Mouse (Mus musculus) adrenal gland, adult 2 months (tissue): ENCODE measurements around the gene Lix1. TPM values are rescaled to one million over a fixed set of nuclear protein-coding genes. Genes with fewer than 3 reads are reported as not detected.
"Not testable (repeated sequence)": the region's sequence is repeated elsewhere in the genome, so short reads cannot be mapped to it uniquely, and the experiment has no call there.

ENCODE experiments used
- DNase-seq: peaks from one replicate; pipeline ENCODE4 v3.0.0; 2021
- polyA plus RNA-seq: library from polyadenylated mRNA; depleted of rRNA; stranded (reverse); fragments of >200 nt; gene quantifications from 2 replicates; pipeline ENCODE4 v1.2.3, GENCODE M21; 2012
- total RNA-seq, 2 experiments: library from RNA; stranded (reverse); gene quantifications; 2 replicates each; pipeline ENCODE4 v1.2.3; 2021

The Lix1 gene
- total and polyA plus RNA-seq, 3 experiments = 0.36 to 10.8 (median 6.9) TPM

DNA sequence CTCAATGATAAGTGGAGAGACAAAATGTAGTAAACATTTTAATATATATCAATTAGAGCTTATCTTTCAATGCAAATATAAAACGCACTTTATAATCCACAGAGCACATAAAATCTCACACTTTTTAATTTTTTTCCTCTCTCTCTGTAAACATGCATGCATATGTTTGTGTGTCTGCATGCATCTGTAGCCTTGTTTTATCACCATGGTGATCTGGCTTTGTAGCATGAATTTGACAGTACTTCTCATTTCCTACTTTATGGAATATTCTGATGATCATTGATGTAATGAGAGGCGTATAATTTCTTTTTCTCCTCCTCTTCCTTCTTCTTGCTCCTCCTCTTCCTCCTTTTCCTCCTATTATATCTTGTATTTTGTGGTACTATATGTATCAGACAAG lies 9.7 kb downstream of the Lix1 start:
- DNase-seq = no peak

DNA sequence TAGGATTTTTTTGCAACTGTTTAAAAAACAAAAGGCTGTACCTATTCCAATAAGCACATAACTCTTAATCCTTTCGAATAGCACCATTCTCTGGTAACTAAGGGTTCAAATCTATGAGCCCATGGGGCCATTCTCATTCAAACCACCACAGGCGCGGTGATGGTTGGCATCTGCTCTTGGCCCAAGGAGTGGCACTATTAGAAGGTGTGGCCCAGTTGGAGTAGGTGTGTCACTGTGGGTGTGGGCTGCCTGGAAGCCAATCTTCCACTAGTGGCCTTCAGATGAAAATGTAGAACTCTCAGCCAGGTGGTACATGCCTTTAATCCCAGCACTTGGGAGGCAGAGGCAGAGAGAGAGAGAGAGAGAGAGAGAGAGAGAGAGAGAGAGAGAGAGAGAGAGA lies 11.7 kb downstream of the Lix1 start:
- no peak for DNase-seq

DNA sequence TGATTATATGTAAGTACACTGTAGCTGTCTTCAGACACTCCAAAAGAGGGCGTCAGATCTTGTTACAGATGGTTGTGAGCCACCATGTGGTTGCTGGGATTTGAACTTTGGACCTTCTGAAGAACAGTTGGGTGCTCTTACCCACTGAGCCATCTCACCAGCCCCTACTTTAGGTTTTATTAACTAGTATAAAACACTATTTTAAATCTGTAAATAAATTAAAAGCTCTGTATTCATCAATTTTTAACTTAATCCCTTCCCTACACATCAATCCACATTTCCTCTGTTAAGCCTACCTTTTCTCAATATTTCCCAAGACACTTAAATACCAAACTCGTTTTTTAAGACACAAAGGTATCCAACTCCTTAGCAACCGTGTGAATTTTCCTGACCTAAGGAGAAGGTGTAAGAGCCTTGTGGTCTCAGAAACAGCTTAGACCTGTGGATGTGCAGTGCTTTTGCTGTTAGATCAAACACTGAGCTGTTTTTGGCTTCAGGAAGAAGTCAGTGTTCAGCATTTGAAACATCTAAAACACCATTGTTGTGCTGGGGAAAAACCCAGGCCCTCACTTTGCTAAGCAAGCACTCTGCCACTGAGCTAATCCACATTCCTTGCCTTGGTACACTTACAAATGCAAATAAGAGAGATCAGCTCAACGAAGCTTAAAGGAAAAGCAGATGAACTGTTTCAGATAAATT lies 22.3 kb downstream of the Lix1 start:
- no peak for DNase-seq

DNA sequence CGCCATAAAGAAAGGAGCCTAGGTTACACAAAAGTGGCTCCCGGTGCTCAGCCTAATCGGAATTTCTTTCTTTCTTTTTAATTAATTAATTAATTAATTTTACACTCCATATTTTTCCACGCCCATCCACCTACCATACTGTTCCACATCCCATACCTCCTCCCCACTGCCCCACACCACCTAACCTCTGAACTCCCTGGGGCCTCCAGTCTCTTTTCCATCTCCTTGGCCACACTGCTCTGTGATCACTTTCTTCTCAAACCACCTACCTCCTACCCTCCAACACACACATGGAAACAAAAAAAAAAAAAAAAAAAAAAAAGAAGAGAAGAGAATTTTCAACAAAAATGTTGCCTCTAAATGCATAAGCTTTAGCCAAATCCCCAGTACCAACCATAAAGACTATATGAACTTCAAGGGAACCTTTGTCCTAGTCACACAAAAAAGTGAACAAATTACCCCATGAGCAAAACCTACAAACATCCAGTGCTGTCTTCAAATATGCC lies 22.9 kb downstream of the Lix1 start:
- DNase-seq = no peak

DNA sequence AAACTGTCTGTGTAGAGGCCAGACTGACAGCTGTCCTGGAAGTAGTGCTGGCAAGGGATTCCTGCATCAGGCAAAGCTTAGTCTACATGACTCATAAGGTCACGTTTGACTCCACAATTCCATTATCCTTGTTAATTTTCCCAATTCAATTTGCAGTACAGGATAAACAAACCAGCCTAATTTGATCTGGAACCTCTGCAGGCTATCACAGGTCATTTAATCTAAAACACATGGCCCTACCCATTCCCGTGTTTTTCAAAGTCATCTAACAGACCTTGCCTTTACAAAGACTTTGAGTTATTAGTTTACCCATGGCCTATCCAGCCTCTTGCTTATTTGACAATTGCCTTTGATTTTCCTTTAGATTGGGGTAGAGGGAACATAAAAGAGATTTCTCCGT lies 23.4 kb downstream of the Lix1 start:
- no peak for DNase-seq

DNA sequence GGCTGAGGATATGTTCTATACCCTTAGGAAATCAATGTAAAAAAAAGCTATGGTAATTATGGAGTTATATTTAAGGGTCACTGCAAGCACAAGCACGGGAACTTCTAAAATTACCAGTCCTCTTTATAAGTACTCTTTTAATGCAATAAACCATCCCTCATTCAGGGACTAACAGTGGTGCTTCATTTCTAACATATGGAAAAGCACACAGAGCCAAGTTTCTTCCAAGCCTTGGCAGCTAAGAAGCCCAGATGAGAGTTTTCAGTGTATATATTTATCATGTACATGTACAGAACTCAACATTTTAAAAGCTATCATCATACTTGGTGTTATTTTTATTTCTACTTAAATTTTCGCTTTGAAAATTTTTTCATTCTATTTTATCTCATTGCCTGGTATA lies 26.4 kb downstream of the Lix1 start:
- DNase-seq = no peak

DNA sequence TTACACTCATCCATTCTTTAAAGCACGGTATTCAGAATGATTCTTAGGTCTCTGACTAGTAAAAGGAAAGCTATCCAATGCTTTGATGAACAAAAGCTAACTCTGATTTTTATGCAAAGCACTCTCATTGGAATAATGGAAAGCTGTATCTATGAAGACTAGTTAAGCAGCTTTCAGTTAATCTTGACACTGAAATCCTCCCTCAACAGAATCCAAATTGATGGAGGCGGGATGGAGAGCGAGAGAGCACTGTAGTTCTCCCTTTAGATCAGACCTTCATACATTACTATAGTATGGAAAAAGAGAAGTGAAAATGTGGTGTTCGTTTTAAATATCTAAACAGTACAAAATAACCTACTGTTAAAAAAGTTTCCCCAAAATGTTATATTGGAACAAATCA lies 31.2 kb downstream of the Lix1 start:
- no peak for DNase-seq

DNA sequence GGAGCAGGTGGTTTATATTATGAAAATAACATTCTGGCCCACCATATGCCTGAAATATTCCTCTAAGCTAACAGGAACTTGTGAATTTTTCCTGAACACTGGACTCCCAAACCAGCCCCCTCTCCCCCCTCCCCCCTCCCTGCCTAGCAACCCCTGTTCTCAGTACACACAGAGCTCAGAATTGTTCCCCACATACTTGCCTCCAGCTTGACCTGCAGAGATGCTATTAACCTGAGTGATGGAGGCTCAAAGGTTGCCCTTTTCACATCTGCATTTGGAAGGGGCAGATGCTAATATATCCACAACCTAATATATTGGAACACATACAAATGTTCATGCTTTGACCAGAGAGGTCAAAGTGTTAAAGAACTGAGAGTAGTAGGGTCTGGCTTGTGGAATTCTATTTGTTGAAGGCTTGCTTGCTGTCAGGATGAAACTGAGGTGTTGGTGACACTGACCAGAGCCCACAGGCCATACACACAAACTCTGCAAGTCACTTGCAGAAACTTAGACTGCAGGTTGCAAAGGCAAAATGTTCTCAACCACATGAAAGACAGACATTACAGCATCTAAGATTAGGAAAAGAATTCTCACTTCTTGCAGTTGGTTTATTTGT lies 36.2 kb downstream of the Lix1 start:
- no peak for DNase-seq

DNA sequence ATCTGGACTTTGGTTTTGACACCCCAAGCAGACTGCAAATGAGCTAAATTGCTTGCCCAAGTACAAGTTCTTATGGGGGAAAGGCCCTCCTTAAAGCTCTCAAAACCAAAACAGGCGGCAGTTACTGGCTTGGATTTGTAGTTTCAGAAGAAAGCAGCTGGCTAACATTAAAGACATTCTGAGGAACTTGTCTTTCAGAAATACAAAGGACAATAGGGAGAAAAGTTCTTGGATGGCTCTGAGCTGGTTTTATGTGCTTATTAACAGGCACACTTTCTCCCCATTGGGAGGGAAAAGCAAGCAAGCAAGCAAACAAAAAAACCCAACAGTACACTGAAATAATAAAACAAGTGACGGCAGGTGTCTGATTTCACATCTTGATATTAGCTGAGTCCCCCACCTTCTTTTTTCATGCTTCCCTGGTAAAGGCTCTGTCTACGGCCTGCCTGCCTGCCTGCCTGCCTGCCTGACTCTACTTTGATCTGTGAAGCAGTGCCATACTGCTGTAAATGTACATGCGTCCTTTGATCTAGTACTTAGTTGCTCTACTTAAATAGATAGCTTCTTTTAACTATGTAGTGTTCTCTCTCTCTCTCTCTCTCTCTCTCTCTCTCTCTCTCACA lies 39.5 kb downstream of the Lix1 start:
- DNase-seq = no peak

DNA sequence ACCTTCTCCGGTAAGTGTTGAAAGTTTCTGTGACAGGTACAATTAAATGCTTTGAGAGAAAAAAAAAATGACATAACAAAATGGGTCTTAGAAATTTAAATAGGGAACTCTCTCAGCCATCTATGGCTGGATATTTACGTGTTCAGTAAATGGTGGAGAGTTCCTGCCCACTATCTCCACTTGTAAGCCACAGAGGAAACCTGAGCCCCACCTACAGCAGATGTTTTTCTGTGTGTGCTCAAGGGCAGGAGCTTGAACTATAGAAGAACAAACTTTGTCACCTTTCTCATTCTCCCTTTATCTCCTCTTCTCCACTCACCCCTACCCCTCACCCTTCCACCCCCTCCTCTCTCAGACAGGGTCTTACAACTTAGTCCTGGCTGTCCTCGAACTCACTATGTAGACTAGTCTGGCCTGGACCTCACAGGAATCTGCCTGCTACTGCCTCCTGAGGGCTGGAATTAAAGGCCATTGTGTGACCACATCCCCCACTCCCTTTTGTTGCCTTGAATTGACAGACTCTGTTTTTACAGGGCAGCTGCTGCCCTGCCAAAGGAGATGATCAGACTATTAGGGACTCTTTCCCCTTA lies 41.9 kb downstream of the Lix1 start:
- DNase-seq = no peak

DNA sequence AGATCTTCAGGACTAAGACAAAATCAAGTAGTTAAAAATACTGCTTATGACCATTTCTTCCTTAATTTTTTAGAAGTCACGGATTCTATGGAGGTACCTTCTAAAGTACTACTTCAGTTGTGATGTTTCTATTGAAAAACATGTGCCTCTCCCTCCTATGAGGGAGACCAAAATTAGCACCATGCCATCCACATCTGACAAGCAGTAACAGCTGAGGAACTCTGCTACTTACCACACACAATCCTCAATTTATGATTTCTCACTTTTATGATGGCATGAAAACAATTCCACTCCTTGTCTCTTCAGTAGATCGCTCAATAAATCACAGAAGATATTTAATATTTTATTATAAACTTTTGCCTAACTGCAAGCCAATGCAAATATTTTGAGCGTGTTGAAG lies 44.2 kb downstream of the Lix1 start:
- DNase-seq = no peak

DNA sequence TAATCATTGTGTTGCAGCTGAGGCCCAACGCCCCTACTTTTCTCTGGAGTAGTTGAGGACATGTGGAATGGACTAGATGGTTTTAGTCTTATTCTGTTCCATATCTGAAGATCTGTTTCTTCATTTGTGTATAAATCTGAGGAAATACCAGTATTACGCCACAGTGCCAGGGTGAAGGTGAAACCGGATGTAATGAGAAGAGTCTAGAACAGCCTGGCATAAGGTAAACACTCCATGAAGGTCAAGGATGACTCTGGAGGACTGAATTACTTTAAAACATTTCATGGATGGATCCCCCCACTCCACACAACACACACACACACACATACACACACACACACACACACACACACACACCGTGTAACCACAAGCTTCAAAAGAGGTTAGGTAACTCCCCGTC lies 45.3 kb downstream of the Lix1 start:
- no peak for DNase-seq

DNA sequence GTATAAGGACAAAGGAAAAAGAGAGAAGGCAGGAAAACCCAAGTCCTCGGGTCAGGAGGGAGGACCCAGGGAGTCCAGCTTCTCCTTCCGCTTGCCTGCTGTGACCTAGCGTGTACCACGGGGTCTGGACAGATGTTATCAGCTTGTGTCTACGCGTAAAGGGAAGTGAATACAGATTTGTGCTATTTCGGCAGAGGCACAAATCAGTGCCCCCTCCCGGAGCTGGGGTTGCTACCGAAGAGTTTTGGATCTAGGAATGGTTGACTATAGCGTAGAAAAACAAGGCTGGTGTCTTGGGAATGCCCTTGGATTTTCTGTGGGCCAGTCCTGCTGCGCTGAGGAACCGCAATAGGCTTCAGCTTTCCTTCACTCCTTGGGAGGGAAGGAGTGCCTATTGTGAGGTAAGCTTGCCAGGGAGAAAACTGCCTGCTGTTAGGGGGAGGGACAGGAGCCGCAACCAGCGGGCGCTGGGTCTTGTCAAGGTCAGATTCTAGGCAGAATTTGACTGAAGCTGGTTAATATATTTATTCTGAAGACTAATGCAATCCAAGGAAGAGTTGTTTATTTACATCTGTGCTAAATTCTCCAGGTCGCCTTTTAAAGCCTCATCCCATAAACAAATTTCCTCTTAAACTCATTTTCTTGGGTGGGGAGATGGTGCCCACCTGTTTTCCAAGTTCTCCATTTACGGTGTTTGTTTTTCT lies 46.4 kb downstream of the Lix1 start:
- DNase-seq = peak; percentile 63

DNA sequence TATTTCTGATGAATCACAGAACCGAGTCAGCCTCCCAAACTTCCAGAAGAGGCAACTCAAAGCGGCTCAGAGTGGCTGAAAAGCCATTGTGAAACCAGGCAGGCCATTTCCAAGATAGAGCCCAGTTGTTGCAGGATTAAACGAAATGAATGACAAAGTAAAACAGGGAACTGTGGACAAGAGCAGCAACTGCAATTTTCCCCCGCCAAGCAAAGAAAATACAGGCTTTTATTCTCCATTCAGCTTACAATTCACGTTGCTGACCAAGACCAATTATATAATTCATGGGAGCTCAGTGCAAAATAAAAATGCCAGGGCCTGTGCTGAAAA lies 46.9 kb downstream of the Lix1 start:
- DNase-seq = peak; percentile 43

DNA sequence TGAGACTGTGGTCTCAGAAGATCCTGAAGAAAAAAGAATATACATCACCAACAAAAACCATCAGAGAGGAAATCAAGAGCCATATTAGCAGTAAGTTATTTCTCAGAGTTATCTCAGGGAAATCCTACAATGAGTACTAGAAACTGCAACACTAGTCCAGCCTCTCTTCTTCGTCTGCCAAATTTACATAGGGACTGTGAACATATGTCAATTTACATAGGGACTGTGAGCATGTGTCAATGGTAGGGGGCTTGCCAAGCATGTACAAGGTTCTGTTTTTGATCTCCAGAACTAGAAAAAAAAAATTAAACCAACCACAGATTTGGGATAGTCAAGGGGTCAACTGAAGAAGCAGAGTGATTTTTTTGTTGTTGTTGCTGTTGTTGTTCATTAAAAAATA lies 48.6 kb downstream of the Lix1 start:
- DNase-seq = no peak

DNA sequence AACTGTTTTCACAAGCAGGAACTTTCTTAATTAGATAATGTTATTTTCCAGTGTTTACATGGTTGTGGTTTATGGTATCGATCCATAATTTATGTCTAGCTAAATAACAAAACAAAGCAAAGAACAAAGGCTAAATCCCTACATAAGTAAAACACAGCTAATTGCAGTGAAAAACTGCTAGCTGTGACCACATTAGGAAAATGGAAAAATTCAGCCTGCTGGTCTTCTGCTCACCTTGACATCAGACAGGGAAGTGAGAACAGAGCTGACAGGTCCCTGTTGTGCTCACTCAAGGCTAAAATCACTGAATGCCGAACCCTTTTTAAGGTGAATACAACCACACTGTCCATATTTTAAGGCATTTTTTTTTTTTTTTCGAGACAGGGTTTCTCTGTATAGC lies 50.1 kb downstream of the Lix1 start:
- no peak for DNase-seq

DNA sequence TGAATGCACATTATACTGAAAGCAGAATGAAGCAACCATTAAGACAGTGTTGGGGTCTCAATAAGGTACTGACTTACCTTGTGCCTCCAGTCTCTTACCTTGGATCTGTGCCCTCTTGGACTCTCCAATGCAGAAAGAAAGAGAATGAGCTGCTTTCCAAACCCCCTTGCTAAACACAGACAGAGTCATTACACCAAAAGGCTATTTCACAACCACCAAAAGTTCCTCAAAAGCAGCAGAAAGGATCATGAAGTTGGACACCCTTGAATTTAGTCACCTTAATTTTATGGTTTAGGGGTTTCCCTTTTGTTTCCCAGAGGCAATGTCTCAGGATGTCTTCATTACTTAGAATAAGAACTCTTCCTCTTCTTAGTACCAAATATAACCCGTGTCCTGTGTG lies 52.1 kb downstream of the Lix1 start:
- DNase-seq = no peak

DNA sequence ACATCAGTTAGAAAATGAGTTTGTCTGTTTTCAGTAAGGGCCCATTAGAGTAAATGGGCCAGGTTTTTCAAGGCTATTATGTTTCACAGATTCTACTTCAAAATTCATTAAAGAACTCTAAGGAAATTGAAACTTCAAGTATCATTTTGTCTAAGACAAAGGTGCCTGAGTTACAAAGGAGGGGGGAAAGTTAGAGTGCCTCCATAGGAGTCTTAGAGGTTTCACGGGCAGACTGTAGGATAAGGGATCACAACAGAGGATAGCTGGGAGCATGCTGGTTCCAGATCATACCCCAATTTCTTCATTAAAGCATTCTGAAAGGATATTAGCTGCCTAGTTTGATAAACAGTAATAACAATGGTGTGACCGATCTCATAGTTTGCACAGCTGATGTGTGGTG lies 83.3 kb downstream of the Lix1 start:
- DNase-seq = no peak

DNA sequence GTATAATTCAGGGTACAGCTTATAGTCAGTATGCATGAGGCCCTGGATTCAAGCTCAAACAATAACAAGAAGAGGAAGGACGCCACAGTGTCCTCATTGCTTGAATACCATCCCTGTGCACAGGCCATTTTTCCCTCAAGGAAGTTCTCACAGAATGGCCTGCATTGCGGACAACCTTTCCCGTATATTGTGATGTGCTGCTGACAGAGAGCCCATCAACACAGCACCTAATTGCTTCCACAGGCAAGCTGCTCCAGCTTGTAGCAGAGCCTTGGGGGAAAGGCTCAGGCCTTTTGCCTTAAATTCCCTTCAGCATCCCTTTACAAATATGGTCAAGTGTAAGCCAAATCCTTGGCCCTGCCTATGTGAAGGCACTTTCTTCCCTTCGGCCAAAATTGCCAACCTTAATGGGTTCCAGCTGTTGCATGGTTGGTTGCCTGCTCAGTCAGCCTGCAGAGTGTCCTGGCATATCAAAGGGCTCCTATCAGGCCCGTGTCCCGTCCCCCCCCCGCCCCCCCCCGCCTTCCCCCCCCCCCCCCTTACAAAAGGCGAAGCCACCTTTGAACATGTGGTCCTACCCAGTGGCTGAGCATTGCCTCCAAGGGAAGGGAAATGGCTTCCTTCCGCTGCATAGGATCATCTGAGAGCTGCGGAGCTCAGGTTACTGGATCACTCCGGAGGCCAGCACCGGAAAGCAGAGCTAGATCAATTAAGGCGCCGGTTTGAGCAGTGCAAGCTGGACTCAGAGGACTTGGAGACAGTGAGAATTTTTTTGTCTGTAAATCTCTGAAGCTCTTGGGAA lies 88.5 kb downstream of the Lix1 start:
- DNase-seq = no peak

DNA sequence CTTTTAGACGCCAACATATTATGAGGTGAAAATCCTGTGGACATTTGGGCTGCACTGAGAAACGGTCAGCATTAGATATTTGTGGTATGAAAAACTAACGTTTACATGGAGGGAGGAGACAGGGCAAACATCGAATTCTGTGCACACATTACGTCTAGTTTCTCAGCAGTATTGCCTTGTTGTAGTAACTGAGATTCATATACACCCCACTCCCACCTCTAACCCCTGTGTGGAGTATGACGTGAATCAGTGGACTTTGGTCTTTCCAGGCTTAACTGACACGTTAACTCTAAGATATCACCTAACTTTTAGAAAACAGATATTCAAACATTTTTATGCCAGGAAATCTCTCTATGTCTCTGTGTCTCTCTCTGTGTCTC lies 89.1 kb downstream of the Lix1 start:
- DNase-seq = no peak

DNA sequence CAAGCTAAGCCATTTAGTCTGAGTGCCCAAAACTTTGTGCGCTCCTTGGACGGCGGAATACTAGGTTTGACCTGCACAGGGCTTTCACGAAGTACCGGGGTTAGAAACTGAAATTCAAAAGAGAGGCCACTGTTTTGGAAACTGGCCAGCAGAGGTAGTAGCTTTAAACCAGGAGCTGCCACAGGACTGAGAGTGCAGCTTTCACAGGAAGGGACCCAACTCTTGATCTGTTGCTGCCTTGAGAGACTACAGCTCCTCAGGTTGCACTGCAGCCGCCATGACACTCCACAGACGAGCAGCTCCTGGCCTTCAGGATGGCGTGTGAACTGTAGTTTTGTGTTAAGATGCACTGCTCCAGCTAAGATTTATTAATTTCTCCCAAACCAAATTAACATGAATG lies 89.6 kb downstream of the Lix1 start:
- no peak for DNase-seq

DNA sequence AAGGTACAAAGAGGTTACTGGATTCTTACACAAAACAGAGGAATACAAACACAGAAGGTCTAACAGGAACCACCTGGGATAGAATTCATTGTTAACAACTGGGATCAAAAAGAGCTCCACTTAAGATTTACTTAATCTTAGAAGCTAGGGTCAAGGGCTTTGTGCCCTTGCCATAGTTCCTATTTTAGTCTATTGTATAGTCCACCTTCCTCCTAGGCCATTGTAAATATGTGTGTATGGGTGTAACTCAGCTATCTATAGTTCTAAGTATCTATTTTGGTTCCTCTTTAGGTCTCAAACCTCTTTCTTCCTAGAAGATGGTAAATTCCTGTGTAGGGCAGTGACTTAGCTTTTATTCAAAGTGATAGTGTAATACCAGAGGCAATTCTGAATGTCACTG lies 93.8 kb downstream of the Lix1 start:
- not testable (repeated sequence) for DNase-seq
